Mouse (Mus musculus) bone marrow macrophage, adult 2 months (primary cell): Measurements from ENCODE around the gene Derl2.

Experiments used
- CTCF ChIP-seq: IDR thresholded peaks from 2 replicates; pipeline ENCODE4 v1.5.1; 2012; ENCODE audit warnings: low read depth, mild to moderate bottlenecking, low read length, moderate library complexity
- POLR2A ChIP-seq: IDR thresholded peaks from 2 replicates; pipeline ENCODE4 v1.6.1; 2012; ENCODE audit warnings: mild to moderate bottlenecking, low read depth, low read length, borderline replicate concordance

- TF ChIP-seq CTCF (no peak), POLR2A (no peak)
These were observed 14.6 kb downstream of the Derl2 start for GRCm38 (mm10) chr11:71005046-71005445.
